Mouse (Mus musculus): Measurements from ENCODE around the gene D10Wsu102e. TPM values are rescaled to one million over a fixed set of nuclear protein-coding genes. Genes with fewer than 3 reads are reported as not detected.
A peak's percentile ranks its signal among the peaks of the same experiment; 100 is the strongest.
"Not testable (repeated sequence)": the region's sequence is repeated elsewhere in the genome, so short reads cannot be mapped to it uniquely, and the experiment has no call there.

D10Wsu102e gene
- polyA plus RNA-seq, 1 experiment from 2014 or later: 0.77 TPM

DNA sequence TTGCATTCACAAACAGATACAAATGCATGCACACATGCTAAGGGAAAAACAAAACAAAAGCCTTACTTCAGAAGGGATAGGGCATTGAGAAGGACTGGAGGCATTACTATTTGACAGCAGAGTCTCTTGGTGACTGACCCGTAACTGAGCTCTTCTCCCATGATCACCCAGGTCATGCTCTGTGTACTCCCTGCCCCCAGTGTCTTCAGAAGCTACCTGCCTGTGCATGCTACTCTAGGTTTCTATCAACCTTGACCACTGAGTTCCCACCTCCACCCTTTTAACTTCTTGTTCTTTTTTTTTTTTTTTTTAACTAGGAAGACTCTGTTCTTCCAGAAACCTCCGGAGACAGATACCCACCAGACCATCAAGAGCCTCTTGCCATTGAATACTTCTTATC lies 9.3 kb upstream of the D10Wsu102e start:
- ATAC-seq (ENCODE audit: low FRiP score): no peak
- no peak overlapping the region for H3K9ac ChIP-seq (replicated peaks)
- H3K27me3 ChIP-seq (replicated peaks): no peaks in the 10 kb centered on the region
- no peak overlapping the region for H3K27ac ChIP-seq (replicated peaks)
- H3K4me1 ChIP-seq: peaks cover 4% of the 10 kb centered on the region; the same call in 1 of the 2 replicates
- H3K36me3 ChIP-seq: no peaks in the 10 kb centered on the region
- H3K4me2 ChIP-seq: no peak overlapping the region
- WGBS: 94% methylated on average over 2 of the region's 2 CpGs
- H3K4me3 ChIP-seq (replicated peaks): no peak overlapping the region
- no peaks in the 10 kb centered on the region for H3K9me3 ChIP-seq (replicated peaks)

DNA sequence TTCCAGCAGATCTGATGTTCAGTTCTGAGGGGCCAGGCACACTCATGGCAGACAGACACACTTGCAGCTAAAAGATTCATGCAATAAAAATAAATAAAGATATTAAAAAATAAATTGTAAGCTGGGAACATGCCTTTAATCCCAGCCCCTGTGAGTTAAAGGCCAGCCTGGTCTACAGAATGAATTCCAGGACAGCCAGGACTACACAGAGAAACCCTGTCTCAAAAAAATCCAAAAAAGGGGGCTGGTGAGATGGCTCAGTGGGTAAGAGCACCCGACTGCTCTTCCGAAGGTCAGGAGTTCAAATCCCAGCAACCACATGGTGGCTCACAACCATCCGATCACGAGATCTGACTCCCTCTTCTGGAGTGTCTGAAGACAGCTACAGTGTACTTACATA lies 8.2 kb upstream of the D10Wsu102e start:
- not testable (repeated sequence) for ATAC-seq (ENCODE audit: low FRiP score); H3K9ac ChIP-seq (replicated peaks)
- 78% methylated on average over 4 of the region's 4 CpGs for WGBS

DNA sequence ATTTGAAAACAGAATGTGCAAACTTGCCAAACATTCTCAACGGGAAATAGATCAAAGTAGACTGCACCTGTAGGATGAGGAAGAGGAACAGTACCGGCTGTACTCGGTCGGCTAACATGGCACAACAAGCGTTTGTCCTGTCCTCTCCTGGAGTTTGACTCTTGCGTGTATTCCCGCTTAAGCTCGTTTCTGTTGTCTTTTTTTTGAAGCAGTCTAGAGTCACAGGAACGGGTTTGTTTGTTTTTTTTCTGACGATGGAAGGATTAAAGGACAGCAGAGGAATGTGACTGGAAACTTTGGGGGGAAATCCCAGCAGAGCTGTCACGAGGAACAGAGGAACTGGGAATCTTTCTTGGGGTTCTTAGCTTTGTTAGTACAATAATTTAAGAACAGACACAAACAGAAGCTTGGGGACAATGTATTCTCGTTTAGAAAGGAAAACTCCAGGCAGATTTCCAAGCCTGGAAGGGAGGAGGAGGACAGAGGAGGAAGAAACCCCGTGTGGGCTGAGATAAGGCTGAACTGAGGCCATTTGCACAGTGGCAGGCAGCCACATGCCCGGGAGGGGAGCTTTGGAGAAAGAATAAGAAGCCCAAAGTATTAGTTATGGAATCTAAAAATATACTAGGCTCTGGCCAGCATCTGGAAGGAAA lies 6.2 kb upstream of the D10Wsu102e start:
- no peak for ATAC-seq (ENCODE audit: low FRiP score)
- H3K9ac ChIP-seq (replicated peaks): no peak overlapping the region
- H3K4me2 ChIP-seq: peak overlapping the region; percentile 5; the same call in 1 of the 2 replicates
- peak overlapping the region; percentile 52 for H3K27ac ChIP-seq (replicated peaks)
- no peaks in the 10 kb centered on the region for H3K36me3 ChIP-seq
- peaks cover 4% of the 10 kb centered on the region; the same call in 1 of the 2 replicates for H3K4me1 ChIP-seq
- 63% methylated on average over 14 of the region's 14 CpGs for WGBS
- no peaks in the 10 kb centered on the region for H3K9me3 ChIP-seq (replicated peaks)
- H3K27me3 ChIP-seq (replicated peaks): no peaks in the 10 kb centered on the region
- H3K4me3 ChIP-seq (replicated peaks): no peak overlapping the region

More for the DNA sequence above, 8.2 kb upstream of the D10Wsu102e start:
- H3K4me2 ChIP-seq; H3K4me1 ChIP-seq; H3K9me3 ChIP-seq (replicated peaks); H3K36me3 ChIP-seq; H3K27me3 ChIP-seq (replicated peaks); H3K4me3 ChIP-seq (replicated peaks); H3K27ac ChIP-seq (replicated peaks): not testable (repeated sequence)

DNA sequence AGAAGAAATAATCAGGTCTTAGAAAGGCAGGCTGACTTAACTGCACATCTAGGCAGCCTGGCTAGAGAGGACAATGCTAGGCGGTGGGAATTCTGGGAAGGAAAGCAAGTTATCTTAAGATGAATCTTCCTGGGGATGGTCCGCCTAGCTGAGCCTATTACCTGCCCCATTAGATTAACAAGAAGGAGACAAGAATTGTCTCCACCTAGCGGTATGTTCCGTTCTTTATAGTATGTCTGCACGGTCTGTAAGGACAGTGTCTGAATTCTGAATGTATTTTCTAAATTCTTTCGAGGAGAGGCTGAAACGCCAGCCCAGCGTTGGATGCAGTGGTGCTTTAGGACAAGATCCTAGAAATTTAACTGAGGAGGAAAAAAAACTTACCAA lies 5.7 kb upstream of the D10Wsu102e start:
- peaks cover 5% of the 10 kb centered on the region; the same call in 1 of the 2 replicates for H3K4me1 ChIP-seq
- peak; percentile 79; the same call in 1 of the 2 replicates for ATAC-seq (ENCODE audit: low FRiP score)
- no peak overlapping the region for H3K9ac ChIP-seq (replicated peaks)
- no peaks in the 10 kb centered on the region for H3K36me3 ChIP-seq
- WGBS: 70% methylated on average over 8 of the region's 8 CpGs
- no peaks in the 10 kb centered on the region for H3K27me3 ChIP-seq (replicated peaks)
- H3K27ac ChIP-seq (replicated peaks): peak overlapping the region; percentile 52
- peak overlapping the region; percentile 5; the same call in 1 of the 2 replicates for H3K4me2 ChIP-seq
- no peaks in the 10 kb centered on the region for H3K9me3 ChIP-seq (replicated peaks)
- no peak overlapping the region for H3K4me3 ChIP-seq (replicated peaks)

DNA sequence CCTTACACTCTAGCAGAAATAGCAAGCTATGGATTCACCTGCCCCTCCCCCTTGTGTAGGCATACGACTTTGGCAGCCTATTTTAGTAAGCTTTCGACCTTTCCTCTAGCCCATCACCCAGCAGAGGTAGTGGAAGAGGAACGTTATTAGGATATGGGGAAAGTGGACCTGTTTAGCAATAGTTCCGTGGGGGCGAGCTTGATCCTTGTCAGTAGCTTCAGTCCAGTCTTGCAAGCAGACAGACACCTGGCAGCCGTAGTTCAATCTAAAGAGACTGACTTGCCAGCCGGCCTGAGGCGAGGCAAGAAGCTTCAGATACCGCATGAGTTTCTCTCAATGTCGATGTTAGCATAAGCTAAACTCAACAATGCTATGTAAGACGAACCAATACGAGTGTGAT lies 3.6 kb upstream of the D10Wsu102e start:
- Histone ChIP-seq H3K9ac (replicated peaks) (no peak overlapping the region), H3K27me3 (replicated peaks) (no peaks in the 10 kb centered on the region), H3K27ac (replicated peaks) (no peak overlapping the region), H3K4me2 (no peak overlapping the region), H3K4me3 (replicated peaks) (no peak overlapping the region), H3K36me3 (no peaks in the 10 kb centered on the region), H3K4me1 (peaks cover 18% of the 10 kb centered on the region), H3K9me3 (replicated peaks) (no peaks in the 10 kb centered on the region)
- no peak for ATAC-seq (ENCODE audit: low FRiP score)
- WGBS: 82% methylated on average over 12 of the region's 12 CpGs

DNA sequence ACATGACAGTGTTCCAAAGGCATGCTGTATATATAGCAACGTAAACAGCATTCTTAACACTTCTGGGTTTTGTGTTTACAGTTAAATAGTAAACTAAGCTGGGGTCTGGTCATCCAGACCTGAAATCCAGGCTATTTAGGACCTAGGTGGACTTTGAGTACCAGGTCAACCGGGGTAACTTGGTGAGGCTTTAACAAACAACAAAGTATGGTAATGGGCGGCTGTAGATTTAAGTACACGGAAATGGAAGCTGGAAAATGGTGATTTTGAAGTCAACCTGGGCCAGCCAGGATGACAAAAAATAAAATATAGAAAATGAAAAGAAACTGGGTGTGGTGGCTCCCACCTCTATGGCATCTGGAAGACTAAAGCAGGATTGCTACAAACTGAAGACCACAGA lies 570 bp upstream of the D10Wsu102e start:
- no peak; the same call in 1 of the 2 replicates for ATAC-seq (ENCODE audit: low FRiP score)
- Histone ChIP-seq H3K4me3 (replicated peaks) (peak overlapping the region; percentile 85), H3K4me1 (peaks cover 22% of the 10 kb centered on the region), H3K36me3 (peaks cover 20% of the 10 kb centered on the region), H3K27ac (replicated peaks) (peak overlapping the region; percentile 76), H3K4me2 (peak overlapping the region; percentile 91), H3K9ac (replicated peaks) (peak overlapping the region; percentile 21; the same call in 1 of the 2 replicates), H3K27me3 (replicated peaks) (no peaks in the 10 kb centered on the region), H3K9me3 (replicated peaks) (no peaks in the 10 kb centered on the region)
- WGBS: 81% methylated on average over 4 of the region's 4 CpGs

DNA sequence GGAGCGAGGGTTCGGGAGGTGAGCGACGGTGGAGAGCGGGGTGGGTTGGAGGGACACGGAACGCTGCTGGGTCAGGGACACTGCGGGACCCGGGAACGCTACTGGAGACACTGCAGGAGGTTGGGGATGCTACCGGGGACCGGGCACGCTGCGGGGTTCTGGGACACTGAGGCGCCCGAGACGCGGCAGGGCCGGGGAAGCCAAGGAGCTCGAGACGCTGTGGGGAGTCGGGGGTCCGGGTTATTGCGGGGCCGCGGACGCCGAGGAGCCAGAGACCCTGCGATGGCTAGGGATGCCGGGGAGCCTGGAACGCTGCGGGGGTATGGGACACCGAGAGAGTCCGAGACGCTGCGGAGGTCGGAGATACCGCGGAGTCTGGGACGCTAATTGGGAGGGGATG lies 335 bp downstream of the D10Wsu102e start:
- Histone ChIP-seq H3K27ac (replicated peaks) (peak overlapping the region; percentile 79), H3K9me3 (replicated peaks) (no peaks in the 10 kb centered on the region), H3K4me1 (peaks cover 22% of the 10 kb centered on the region), H3K4me3 (replicated peaks) (peak overlapping the region; percentile 85), H3K27me3 (replicated peaks) (no peaks in the 10 kb centered on the region), H3K9ac (replicated peaks) (peak overlapping the region; percentile 80), H3K4me2 (peak overlapping the region; percentile 91), H3K36me3 (peaks cover 28% of the 10 kb centered on the region)
- WGBS: under 1% methylated on average over 40 of the region's 40 CpGs
- ATAC-seq (ENCODE audit: low FRiP score): peak; percentile 81

DNA sequence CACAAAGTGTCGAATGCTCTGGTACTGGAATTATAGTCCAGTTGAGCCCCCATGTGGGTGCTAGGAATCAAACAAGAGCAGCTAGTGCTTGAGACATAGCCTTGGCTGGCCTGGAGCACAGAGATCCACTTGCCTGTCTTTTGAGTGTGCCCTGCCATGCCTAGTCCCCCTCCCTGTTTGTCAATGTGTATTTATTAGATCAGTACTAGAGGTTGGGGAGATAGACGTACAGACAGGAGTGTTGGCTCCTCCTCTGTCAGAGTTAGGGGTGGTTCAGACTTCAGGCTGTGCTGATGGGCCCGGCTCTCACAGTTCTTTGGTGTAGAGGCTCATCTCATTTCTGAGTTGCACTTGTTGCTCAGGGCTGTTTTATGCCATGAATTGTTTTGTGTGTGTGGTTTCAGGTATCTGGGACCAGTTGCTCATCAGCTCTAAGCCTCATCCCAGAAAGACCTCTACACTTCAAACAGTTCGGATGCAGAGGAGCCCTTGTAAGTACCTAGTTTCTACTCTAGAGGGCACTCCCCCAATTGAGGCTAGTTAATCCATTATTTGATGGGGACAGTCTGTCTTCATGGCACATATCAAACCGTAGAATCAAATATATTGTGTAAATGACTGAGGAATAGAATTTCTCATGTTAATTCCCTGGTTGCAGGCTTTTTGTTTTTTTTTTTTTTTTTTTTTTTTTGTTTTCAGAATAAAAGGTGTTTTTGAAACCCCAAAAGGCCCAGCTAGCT lies 1.8 kb downstream of the D10Wsu102e start:
- Histone ChIP-seq H3K4me1 (peaks cover 22% of the 10 kb centered on the region), H3K27me3 (replicated peaks) (no peaks in the 10 kb centered on the region), H3K9ac (replicated peaks) (0 out of 2 replicates have a peak overlapping the region, but pooled peaks have one; percentile 26), H3K27ac (replicated peaks) (no peak overlapping the region), H3K36me3 (peaks cover 43% of the 10 kb centered on the region), H3K4me3 (replicated peaks) (peak overlapping the region; percentile 8; the same call in 1 of the 2 replicates), H3K9me3 (replicated peaks) (no peaks in the 10 kb centered on the region), H3K4me2 (peak overlapping the region; percentile 91)
- no peak for ATAC-seq (ENCODE audit: low FRiP score)
- WGBS: 48% methylated on average over 5 of the region's 5 CpGs

DNA sequence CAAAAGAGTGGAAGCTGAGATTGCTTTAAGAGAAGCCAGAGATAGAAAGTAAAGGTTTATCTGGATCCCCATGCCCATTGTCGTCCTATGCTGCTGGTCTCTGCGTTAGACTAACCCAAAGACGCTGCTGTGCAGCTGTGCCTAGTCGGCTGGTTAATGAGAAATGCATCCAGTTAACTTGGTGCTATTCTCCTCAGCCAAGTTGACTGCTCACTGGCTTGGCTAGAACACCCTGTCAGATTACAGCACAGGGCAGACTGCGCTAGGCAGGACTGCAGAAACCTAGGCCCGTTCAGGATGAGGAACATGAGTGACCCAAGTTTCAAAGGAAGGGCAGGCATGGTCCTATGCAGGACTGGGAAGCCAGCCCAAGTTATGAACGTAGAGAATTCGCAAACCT lies 3.4 kb downstream of the D10Wsu102e start:
- no peak overlapping the region for H3K4me3 ChIP-seq (replicated peaks)
- H3K4me2 ChIP-seq: no peak overlapping the region
- no peak for ATAC-seq (ENCODE audit: low FRiP score)
- 93% methylated on average over 8 of the region's 8 CpGs for WGBS
- H3K9ac ChIP-seq (replicated peaks): no peak overlapping the region
- H3K27me3 ChIP-seq (replicated peaks): no peaks in the 10 kb centered on the region
- peaks cover 22% of the 10 kb centered on the region for H3K4me1 ChIP-seq
- no peak overlapping the region for H3K27ac ChIP-seq (replicated peaks)
- H3K36me3 ChIP-seq: peaks cover 59% of the 10 kb centered on the region
- no peaks in the 10 kb centered on the region for H3K9me3 ChIP-seq (replicated peaks)

DNA sequence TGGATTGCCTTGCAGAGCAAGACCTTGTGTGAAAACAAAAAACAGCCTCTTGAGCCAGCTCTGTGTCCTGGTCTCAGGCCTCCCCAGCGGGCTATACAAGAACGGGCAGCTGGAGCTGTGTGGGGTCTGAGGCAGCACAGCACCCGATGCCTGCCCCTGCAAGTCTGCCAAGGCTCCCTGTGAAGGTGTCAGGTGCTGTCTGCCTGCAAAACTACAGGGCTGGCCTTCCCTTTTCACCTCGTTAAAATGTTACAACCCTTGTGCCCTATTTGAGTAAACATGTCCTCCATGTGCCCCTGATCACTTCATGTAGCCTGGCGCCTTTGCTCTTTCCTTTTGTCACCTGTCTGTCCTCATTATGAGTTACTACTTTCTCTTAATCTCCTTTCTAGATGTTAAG lies 8.9 kb downstream of the D10Wsu102e start:
- Histone ChIP-seq H3K4me1 (no peaks in the 10 kb centered on the region), H3K4me3 (replicated peaks) (no peak overlapping the region), H3K4me2 (no peak overlapping the region), H3K36me3 (peaks cover 74% of the 10 kb centered on the region), H3K27ac (replicated peaks) (no peak overlapping the region), H3K9ac (replicated peaks) (no peak overlapping the region), H3K9me3 (replicated peaks) (no peaks in the 10 kb centered on the region), H3K27me3 (replicated peaks) (no peaks in the 10 kb centered on the region)
- ATAC-seq (ENCODE audit: low FRiP score): no peak
- WGBS: 88% methylated on average over 5 of the region's 5 CpGs

DNA sequence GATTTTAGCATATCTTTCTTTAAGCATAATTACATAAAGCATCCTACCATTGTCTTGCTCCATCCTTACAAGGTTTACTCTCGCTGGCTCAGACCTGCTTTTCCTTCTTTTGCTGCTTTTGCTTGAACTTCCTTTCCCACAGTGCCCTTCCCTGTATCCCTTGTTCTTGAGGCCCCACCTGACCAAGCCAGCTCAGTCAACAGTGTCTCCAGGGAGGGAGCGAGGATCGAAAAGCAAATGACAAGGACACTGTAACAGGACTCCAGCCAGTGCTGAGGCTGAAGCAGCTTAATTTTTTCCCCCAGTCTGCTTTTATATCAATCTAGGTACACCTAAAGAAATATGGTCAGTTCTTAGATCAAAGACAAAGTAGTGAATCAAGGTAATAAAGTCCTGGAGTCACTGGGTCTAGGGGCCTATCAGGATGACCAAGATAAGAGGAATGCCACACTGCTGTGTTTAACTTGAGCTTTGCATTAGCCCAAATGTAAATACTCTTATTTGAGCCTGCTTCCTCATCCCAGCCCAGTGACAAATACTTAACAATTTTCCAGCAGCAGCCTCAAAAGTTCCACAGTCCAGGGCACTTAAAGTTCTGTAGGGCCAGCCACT lies 14.1 kb downstream of the D10Wsu102e start:
- no peak for ATAC-seq (ENCODE audit: low FRiP score)
- H3K27me3 ChIP-seq (replicated peaks): no peaks in the 10 kb centered on the region
- no peak overlapping the region for H3K4me3 ChIP-seq (replicated peaks)
- H3K27ac ChIP-seq (replicated peaks): no peak overlapping the region
- WGBS: 93% methylated on average over 3 of the region's 3 CpGs
- H3K9me3 ChIP-seq (replicated peaks): no peaks in the 10 kb centered on the region
- H3K4me1 ChIP-seq: no peaks in the 10 kb centered on the region
- H3K36me3 ChIP-seq: peaks cover 38% of the 10 kb centered on the region
- no peak overlapping the region for H3K4me2 ChIP-seq
- H3K9ac ChIP-seq (replicated peaks): no peak overlapping the region

Measured in neural tube, embryonic 15.5 days (tissue).